Mouse (Mus musculus): ENCODE data around the gene Elovl7. TPM values are rescaled to one million over a fixed set of nuclear protein-coding genes. Genes with fewer than 3 reads are reported as not detected.
A peak's percentile ranks its signal among the peaks of the same experiment; 100 is the strongest.

Elovl7 gene
- polyA plus RNA-seq, 1 experiment from 2014 or later = 3.7 TPM

- Histone ChIP-seq H3K9ac (replicated peaks) (no peak overlapping the region), H3K9me3 (ENCODE audit: low read length) (no peaks in the 10 kb centered on the region), H3K4me3 (ENCODE audit: low read depth, low read length) (no peak overlapping the region), H3K36me3 (replicated peaks; ENCODE audit: insufficient read depth, low read length) (no peaks in the 10 kb centered on the region), H3K27me3 (ENCODE audit: insufficient read depth, low read length) (no peaks in the 10 kb centered on the region), H3K27ac (ENCODE audit: low read depth) (no peak overlapping the region), H3K4me2 (ENCODE audit: low read depth, low read length) (no peak overlapping the region), H3K4me1 (ENCODE audit: insufficient read depth) (no peaks in the 10 kb centered on the region)
- ATAC-seq (no peak), DNase-seq (no peak)
- TF ChIP-seq EP300 (IDR thresholded peaks at IDR 0.05; ENCODE audit: low read depth) = no peak
- no peak for TF ChIP-seq CTCF (IDR thresholded peaks at IDR 0.05; ENCODE audit: low read depth)
- WGBS (ENCODE audit: insufficient replicate concordance) = 79% methylated on average over 5 of the region's 5 CpGs
Measured at GRCm38 (mm10) chr13:108251106-108251505, 36.9 kb downstream of the Elovl7 start.

- H3K36me3 ChIP-seq (replicated peaks; ENCODE audit: insufficient read depth, low read length) = no peaks in the 10 kb centered on the region
- H3K27me3 ChIP-seq (ENCODE audit: insufficient read depth, low read length) = no peaks in the 10 kb centered on the region
- no peak overlapping the region for H3K4me2 ChIP-seq (ENCODE audit: low read depth, low read length)
- 75% methylated on average over 5 of the region's 5 CpGs for WGBS (ENCODE audit: insufficient replicate concordance)
- no peaks in the 10 kb centered on the region for H3K9me3 ChIP-seq (ENCODE audit: low read length)
- no peak for TF ChIP-seq EP300 (IDR thresholded peaks at IDR 0.05; ENCODE audit: low read depth)
- TF ChIP-seq CTCF (IDR thresholded peaks at IDR 0.05; ENCODE audit: low read depth) = no peak
- no peak overlapping the region for H3K9ac ChIP-seq (replicated peaks)
- no peak overlapping the region for H3K27ac ChIP-seq (ENCODE audit: low read depth)
- DNase-seq (no peak), ATAC-seq (no peak)
- H3K4me3 ChIP-seq (ENCODE audit: low read depth, low read length) = no peak overlapping the region
- H3K4me1 ChIP-seq (ENCODE audit: insufficient read depth) = no peaks in the 10 kb centered on the region
Measured at GRCm38 (mm10) chr13:108253977-108254376, 39.8 kb downstream of the Elovl7 start.

DNA sequence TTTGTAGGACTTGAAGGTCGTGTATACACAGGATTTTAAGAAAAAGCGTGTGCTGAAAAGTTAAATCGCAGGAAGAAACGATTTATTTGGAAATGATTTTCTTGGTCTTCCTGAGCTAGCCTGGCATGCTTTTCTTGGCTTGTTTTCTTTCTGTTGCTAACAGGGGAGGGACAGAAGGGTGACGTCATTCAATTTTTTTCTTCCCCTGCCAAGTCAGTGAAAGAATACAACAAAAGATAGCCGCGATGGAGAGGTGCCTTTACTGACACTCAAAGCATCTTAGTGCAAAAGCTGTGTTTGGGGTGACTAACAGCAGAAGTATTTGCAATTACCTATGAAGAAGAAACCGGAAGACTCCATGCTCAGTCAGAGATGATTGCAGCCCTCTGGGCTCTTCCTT is 48.8 kb downstream of the Elovl7 start:
- TF ChIP-seq EP300 (IDR thresholded peaks at IDR 0.05; ENCODE audit: low read depth) = no peak
- no peak for TF ChIP-seq CTCF (IDR thresholded peaks at IDR 0.05; ENCODE audit: low read depth)
- H3K4me3 ChIP-seq (ENCODE audit: low read depth, low read length) = no peak overlapping the region
- H3K27ac ChIP-seq (ENCODE audit: low read depth) = no peak overlapping the region
- ATAC-seq (no peak), DNase-seq (no peak)
- peaks cover 3% of the 10 kb centered on the region; the same call in 1 of the 2 replicates for H3K4me1 ChIP-seq (ENCODE audit: insufficient read depth)
- no peaks in the 10 kb centered on the region for H3K9me3 ChIP-seq (ENCODE audit: low read length)
- no peak overlapping the region for H3K9ac ChIP-seq (replicated peaks)
- H3K4me2 ChIP-seq (ENCODE audit: low read depth, low read length) = no peak overlapping the region
- 63% methylated on average over 8 of the region's 8 CpGs for WGBS (ENCODE audit: insufficient replicate concordance)
- H3K36me3 ChIP-seq (replicated peaks; ENCODE audit: insufficient read depth, low read length) = no peaks in the 10 kb centered on the region
- H3K27me3 ChIP-seq (ENCODE audit: insufficient read depth, low read length) = no peaks in the 10 kb centered on the region

GRCm38 (mm10) chr13:108265394-108265793 is 51.2 kb downstream of the Elovl7 start:
- H3K9me3 ChIP-seq (ENCODE audit: low read length) = no peaks in the 10 kb centered on the region
- 83% methylated on average over 4 of the region's 4 CpGs for WGBS (ENCODE audit: insufficient replicate concordance)
- H3K4me1 ChIP-seq (ENCODE audit: insufficient read depth) = peaks cover 3% of the 10 kb centered on the region; the same call in 1 of the 2 replicates
- no peak overlapping the region for H3K4me3 ChIP-seq (ENCODE audit: low read depth, low read length)
- DNase-seq (no peak), ATAC-seq (no peak)
- no peaks in the 10 kb centered on the region for H3K27me3 ChIP-seq (ENCODE audit: insufficient read depth, low read length)
- H3K4me2 ChIP-seq (ENCODE audit: low read depth, low read length) = no peak overlapping the region
- H3K9ac ChIP-seq (replicated peaks) = no peak overlapping the region
- TF ChIP-seq CTCF (IDR thresholded peaks at IDR 0.05; ENCODE audit: low read depth) (no peak), EP300 (IDR thresholded peaks at IDR 0.05; ENCODE audit: low read depth) (no peak)
- no peak overlapping the region for H3K27ac ChIP-seq (ENCODE audit: low read depth)
- no peaks in the 10 kb centered on the region for H3K36me3 ChIP-seq (replicated peaks; ENCODE audit: insufficient read depth, low read length)

- ATAC-seq (peak; percentile 40; the same call in 1 of the 2 replicates), DNase-seq (no peak)
- Histone ChIP-seq H3K4me2 (ENCODE audit: low read depth, low read length) (peak overlapping the region; percentile 22; the same call in 1 of the 2 replicates), H3K4me3 (ENCODE audit: low read depth, low read length) (no peak overlapping the region), H3K4me1 (ENCODE audit: insufficient read depth) (peaks cover 3% of the 10 kb centered on the region; the same call in 1 of the 2 replicates), H3K27me3 (ENCODE audit: insufficient read depth, low read length) (no peaks in the 10 kb centered on the region), H3K27ac (ENCODE audit: low read depth) (peak overlapping the region; percentile 2; the same call in 1 of the 2 replicates), H3K9me3 (ENCODE audit: low read length) (no peaks in the 10 kb centered on the region), H3K9ac (replicated peaks) (no peak overlapping the region), H3K36me3 (replicated peaks; ENCODE audit: insufficient read depth, low read length) (no peaks in the 10 kb centered on the region; the same call in 1 of the 2 replicates)
- 42% methylated on average over 9 of the region's 9 CpGs for WGBS (ENCODE audit: insufficient replicate concordance)
- TF ChIP-seq CTCF (IDR thresholded peaks at IDR 0.05; ENCODE audit: low read depth) (no peak), EP300 (IDR thresholded peaks at IDR 0.05; ENCODE audit: low read depth) (no peak)
Measured at GRCm38 (mm10) chr13:108267841-108268634, 53.8 kb downstream of the Elovl7 start.

DNA sequence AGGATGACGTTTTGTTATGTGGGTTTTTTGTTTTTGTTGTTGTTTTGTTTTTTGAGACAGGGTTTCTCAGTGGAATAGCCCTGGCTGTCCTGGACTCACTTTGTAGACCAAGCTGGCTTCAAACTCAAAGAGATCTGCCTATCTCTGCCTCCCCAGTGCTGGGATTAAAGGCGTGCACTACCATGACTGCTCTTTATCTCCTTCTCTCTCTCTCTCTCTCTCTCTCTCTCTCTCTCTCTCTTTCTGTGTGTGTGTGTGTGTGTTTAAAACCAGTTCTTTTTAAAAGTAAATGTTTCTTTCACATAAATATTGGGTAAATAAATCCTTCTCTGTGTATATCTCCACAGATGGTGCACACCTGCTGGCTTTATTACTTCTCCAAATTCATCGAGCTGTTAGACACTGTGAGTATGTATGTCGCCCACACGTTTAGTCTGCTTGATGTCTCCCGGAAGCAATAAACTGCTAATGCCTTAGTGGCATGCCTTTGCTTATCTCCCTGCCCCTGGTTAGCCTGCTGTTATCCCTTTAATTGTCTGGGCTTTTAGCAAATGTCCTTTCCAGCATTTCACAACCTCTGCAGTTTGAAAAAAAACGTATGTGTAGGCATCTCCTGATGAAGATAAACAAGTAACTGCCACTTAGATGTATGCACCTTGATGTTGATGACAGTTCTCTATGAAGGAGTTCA is 57.4 kb downstream of the Elovl7 start:
- no peaks in the 10 kb centered on the region for H3K9me3 ChIP-seq (ENCODE audit: low read length)
- no peak overlapping the region for H3K4me2 ChIP-seq (ENCODE audit: low read depth, low read length)
- ATAC-seq (no peak), DNase-seq (no peak)
- no peak overlapping the region for H3K4me3 ChIP-seq (ENCODE audit: low read depth, low read length)
- 42% methylated on average over 7 of the region's 7 CpGs for WGBS (ENCODE audit: insufficient replicate concordance)
- no peaks in the 10 kb centered on the region for H3K27me3 ChIP-seq (ENCODE audit: insufficient read depth, low read length)
- H3K27ac ChIP-seq (ENCODE audit: low read depth) = no peak overlapping the region
- no peaks in the 10 kb centered on the region; the same call in 1 of the 2 replicates for H3K36me3 ChIP-seq (replicated peaks; ENCODE audit: insufficient read depth, low read length)
- H3K4me1 ChIP-seq (ENCODE audit: insufficient read depth) = peaks cover 3% of the 10 kb centered on the region; the same call in 1 of the 2 replicates
- no peak overlapping the region for H3K9ac ChIP-seq (replicated peaks)
- TF ChIP-seq CTCF (IDR thresholded peaks at IDR 0.05; ENCODE audit: low read depth) (no peak), EP300 (IDR thresholded peaks at IDR 0.05; ENCODE audit: low read depth) (no peak)

Measured in liver, postnatal 0 days (tissue).